Comparison of ENCODE assay signal across 28 mouse cellular contexts in genomic region chr10:85425756-85426155, GRCm38 (mm10). TPM values are rescaled to one million over a fixed set of nuclear protein-coding genes. Genes with fewer than 3 reads are reported as not detected.
"Had no signal": no experiment of that assay in that cellular context is flagged by ENCODE, and none has a peak within 500 bp of the region (broad histone marks: within the 10 kb centered on the region; RNA-seq: fewer than 3 reads in every experiment).

No protein-coding gene starts in this region.

- ATAC-seq: forebrain, embryonic 13.5 days; forebrain, embryonic 15.5 days; forebrain, embryonic 16.5 days; forebrain, postnatal 0 days had no signal

- H3K4me3 ChIP-seq: embryonic facial prominence, embryonic 10.5 days; embryonic facial prominence, embryonic 12.5 days; embryonic facial prominence, embryonic 13.5 days; embryonic facial prominence, embryonic 15.5 days; erythroblast, embryonic 14.5 days; forebrain, embryonic 10.5 days; forebrain, embryonic 12.5 days; forebrain, embryonic 13.5 days; forebrain, embryonic 15.5 days; gastrocnemius, adult 2 months; heart, adult 2 months had no signal

- H3K4me2 ChIP-seq: embryonic facial prominence, embryonic 12.5 days; embryonic facial prominence, embryonic 13.5 days; embryonic facial prominence, embryonic 15.5 days; forebrain, embryonic 12.5 days; forebrain, embryonic 13.5 days; forebrain, embryonic 15.5 days had no signal

- H3K9me3 ChIP-seq: embryonic facial prominence, embryonic 10.5 days; embryonic facial prominence, embryonic 12.5 days; embryonic facial prominence, embryonic 13.5 days; embryonic facial prominence, embryonic 15.5 days; forebrain, embryonic 10.5 days; forebrain, embryonic 12.5 days; forebrain, embryonic 13.5 days; forebrain, embryonic 15.5 days had no signal

- H3K27me3 ChIP-seq: embryonic facial prominence, embryonic 12.5 days; embryonic facial prominence, embryonic 13.5 days; embryonic facial prominence, embryonic 15.5 days; forebrain, embryonic 12.5 days; forebrain, embryonic 13.5 days; forebrain, embryonic 15.5 days had no signal

- H3K36me3 ChIP-seq: embryonic facial prominence, embryonic 10.5 days; embryonic facial prominence, embryonic 12.5 days; embryonic facial prominence, embryonic 13.5 days; embryonic facial prominence, embryonic 15.5 days; forebrain, embryonic 10.5 days; forebrain, embryonic 12.5 days; forebrain, embryonic 15.5 days had no signal

- H3K4me1 ChIP-seq: embryonic facial prominence, embryonic 12.5 days; embryonic facial prominence, embryonic 13.5 days; embryonic facial prominence, embryonic 15.5 days; forebrain, embryonic 13.5 days had no signal

- H3K27ac ChIP-seq: embryonic facial prominence, embryonic 10.5 days; embryonic facial prominence, embryonic 12.5 days; embryonic facial prominence, embryonic 13.5 days; embryonic facial prominence, embryonic 15.5 days; forebrain, embryonic 10.5 days; forebrain, embryonic 12.5 days; forebrain, embryonic 13.5 days; forebrain, embryonic 15.5 days; gastrocnemius, adult 2 months; heart, adult 2 months had no signal

- DNase-seq: cerebellum, adult 2 months; cerebellum, adult 8-10 months; cerebellum, adult 9-10 months; cerebellum, adult 9-11 months; cerebellum, postnatal 10 days; cerebellum, postnatal 14 days; cerebellum, postnatal 25 days; cerebellum, postnatal 36 days; embryo, embryonic 11 days; forebrain, postnatal 0 days; gastrocnemius, adult 2 months; gastrocnemius, postnatal 10 days; gastrocnemius, postnatal 14 days; gastrocnemius, postnatal 25 days; gastrocnemius, postnatal 36 days; heart, adult 11 months; heart, adult 18-20 months; heart, adult 2 months had no signal

- H3K9ac ChIP-seq: embryonic facial prominence, embryonic 12.5 days; embryonic facial prominence, embryonic 13.5 days; embryonic facial prominence, embryonic 15.5 days; forebrain, embryonic 12.5 days; forebrain, embryonic 13.5 days; forebrain, embryonic 15.5 days; forebrain, postnatal 0 days had no signal

RNA-seq across cellular contexts. Expression of gene Btbd11, which starts 39.1 kb away (rescaled TPM):
- polyA plus RNA-seq: erythroblast, embryonic 14.5 days had no signal
